Mouse (Mus musculus) c-Kit-positive CD71-positive TER-119-negative erythroid progenitor cells, embryonic 14.5 days (primary cell): ENCODE measurements around the gene Cib1.

Experiments used
- DNase-seq: peaks from one replicate; pipeline ENCODE4 v3.0.0-alpha.2; 2013; ENCODE audit warnings: low read depth

Gene Cib1

GRCm38 (mm10) chr7:80184968-80185367 is 47.6 kb downstream of the Cib1 start:
- no peak for DNase-seq

- no peak for DNase-seq
Measured at GRCm38 (mm10) chr7:80184551-80184950, 48.1 kb downstream of the Cib1 start.

- no peak for DNase-seq
Measured at GRCm38 (mm10) chr7:80183969-80184368, 48.6 kb downstream of the Cib1 start.

- DNase-seq: no peak
Measured at GRCm38 (mm10) chr7:80183466-80183865, 49.1 kb downstream of the Cib1 start.

GRCm38 (mm10) chr7:80182139-80182538 is 50.5 kb downstream of the Cib1 start:
- no peak for DNase-seq

- DNase-seq: no peak
Measured at GRCm38 (mm10) chr7:80181078-80181477, 51.5 kb downstream of the Cib1 start.

- no peak for DNase-seq
Measured at GRCm38 (mm10) chr7:80180202-80180601, 52.4 kb downstream of the Cib1 start.

- no peak for DNase-seq
Measured at GRCm38 (mm10) chr7:80179790-80180189, 52.8 kb downstream of the Cib1 start.

GRCm38 (mm10) chr7:80179327-80179726 is 53.3 kb downstream of the Cib1 start:
- no peak for DNase-seq

GRCm38 (mm10) chr7:80178037-80178729 is 54.4 kb downstream of the Cib1 start:
- DNase-seq: no peak

GRCm38 (mm10) chr7:80177438-80177837 is 55.2 kb downstream of the Cib1 start:
- DNase-seq: no peak
